Mouse (Mus musculus) intestine, embryonic 16.5 days (tissue): ENCODE data around the gene Bcar3. TPM values are rescaled to one million over a fixed set of nuclear protein-coding genes. Genes with fewer than 3 reads are reported as not detected.
A peak's percentile ranks its signal among the peaks of the same experiment; 100 is the strongest.

Experiments used
- ATAC-seq: fragments of 200-750 bp; cut with Nextera tagmentation; 2 replicates; pipeline ENCODE4 v1.8.0; 2017; ENCODE audit warnings: moderate TSS enrichment, moderate library complexity
- H3K27ac ChIP-seq: fragments of 300-500 bp; sonication (generic); 2 replicates; pipeline ENCODE4 v1.5.1; 2014; ENCODE audit warnings: mild to moderate bottlenecking, low read length
- H3K27me3 ChIP-seq: fragments of 300-500 bp; sonication (generic); replicated peaks from 2 replicates; pipeline ENCODE4 v1.6.1; 2014; ENCODE audit warnings: low read length, control low read depth, mixed read lengths; ENCODE audit not compliant: control insufficient read depth, insufficient read depth
- H3K36me3 ChIP-seq: fragments of 300-500 bp; sonication (generic); 2 replicates; pipeline ENCODE4 v1.6.1; 2014; ENCODE audit warnings: low read length, control low read depth; ENCODE audit not compliant: control insufficient read depth, insufficient read depth
- H3K4me1 ChIP-seq: fragments of 300-500 bp; sonication (generic); 2 replicates; pipeline ENCODE4 v1.6.1; 2014; ENCODE audit warnings: low read length, control low read depth, mixed read lengths; ENCODE audit not compliant: control insufficient read depth, insufficient read depth
- H3K4me2 ChIP-seq: fragments of 300-500 bp; sonication (generic); 2 replicates; pipeline ENCODE4 v1.6.1; 2014; ENCODE audit warnings: low read depth, low read length, control low read depth
- H3K4me3 ChIP-seq: fragments of 300-500 bp; sonication (generic); 2 replicates; pipeline ENCODE4 v1.5.1; 2014; ENCODE audit warnings: mild to moderate bottlenecking, low read length
- H3K9ac ChIP-seq: fragments of 300-500 bp; sonication (generic); 2 replicates; pipeline ENCODE4 v1.6.1; 2014; ENCODE audit warnings: low read depth, low read length
- H3K9me3 ChIP-seq: fragments of 300-500 bp; sonication (generic); 2 replicates; pipeline ENCODE4 v1.6.1; 2016; ENCODE audit warnings: low read length, control low read depth; ENCODE audit not compliant: control insufficient read depth
- WGBS: fragments of 180-500 bp; shearing (Covaris S2); extraction: QIAGEN DNeasy Blood & Tissue Kit; methylation state at CpG from one replicate; pipeline ENCODE4 v1.1.7; 2014; 5-methylcytosine and 5-hydroxymethylcytosine counted together
- polyA plus RNA-seq: library from polyadenylated mRNA; unstranded; fragments of >200 nt; fragmentation: Nextera tagmentation; extraction: Ambion mirVana; gene quantifications from 2 replicates; pipeline ENCODE4 v1.2.1, GENCODE M21; 2015

Gene Bcar3
- polyA plus RNA-seq, 1 experiment from 2014 or later = 23.7 TPM

DNA sequence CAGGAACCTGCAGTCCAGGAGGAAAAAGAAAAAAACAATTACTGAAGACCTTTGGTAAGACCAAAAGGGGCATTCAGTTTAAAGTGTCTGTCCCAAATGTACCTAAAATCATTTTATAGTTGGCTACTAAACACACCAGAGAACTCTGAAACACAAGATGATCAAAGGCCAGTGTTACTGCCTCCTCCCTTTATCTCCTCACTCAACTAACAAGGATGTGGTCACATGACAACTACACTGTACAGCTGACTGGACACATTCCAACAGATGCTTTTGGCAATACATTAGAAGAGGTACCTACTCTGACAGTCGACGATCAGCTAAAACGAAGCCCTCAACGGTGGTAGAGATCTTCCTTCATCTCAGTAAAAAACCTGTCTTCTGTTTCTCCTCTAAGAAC lies 247.0 kb downstream of the Bcar3 start:
- H3K9ac ChIP-seq = no peak overlapping the region
- H3K4me3 ChIP-seq = no peak overlapping the region
- 0 out of 2 replicates have a peak, but pooled peaks have one; percentile 31 for ATAC-seq
- 0 out of 2 replicates have a peak, but pooled peaks cover 2% of the 10 kb centered on the region for H3K36me3 ChIP-seq
- WGBS = 70% methylated on average over 4 of the region's 4 CpGs
- no peaks in the 10 kb centered on the region for H3K4me1 ChIP-seq
- H3K9me3 ChIP-seq = no peaks in the 10 kb centered on the region
- no peaks in the 10 kb centered on the region for H3K27me3 ChIP-seq
- no peak overlapping the region for H3K27ac ChIP-seq
- H3K4me2 ChIP-seq = no peak overlapping the region

DNA sequence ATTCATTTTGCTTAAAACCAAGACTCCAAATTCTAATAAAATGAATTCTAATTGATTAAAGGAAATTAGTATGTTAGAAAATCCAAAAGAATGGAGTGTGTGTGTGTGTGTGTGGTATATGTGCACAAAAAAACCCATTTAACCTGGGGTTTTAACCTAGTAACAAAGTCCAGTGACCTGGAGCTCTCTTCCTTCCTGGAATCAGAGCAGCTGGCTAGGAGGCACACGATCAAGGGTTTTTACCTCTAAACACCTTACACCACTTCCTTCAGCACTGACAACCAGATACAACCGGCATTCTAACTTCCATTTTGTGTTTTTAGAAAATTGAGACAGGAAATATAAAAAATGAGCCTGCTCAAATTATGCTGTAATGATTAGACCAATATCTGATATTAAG lies 251.4 kb downstream of the Bcar3 start:
- no peak overlapping the region for H3K27ac ChIP-seq
- H3K4me3 ChIP-seq = no peak overlapping the region
- no peak overlapping the region for H3K4me2 ChIP-seq
- no peak overlapping the region for H3K9ac ChIP-seq
- no peaks in the 10 kb centered on the region for H3K36me3 ChIP-seq
- H3K9me3 ChIP-seq = no peaks in the 10 kb centered on the region
- no peaks in the 10 kb centered on the region for H3K27me3 ChIP-seq
- WGBS = 79% methylated on average over 2 of the region's 2 CpGs
- H3K4me1 ChIP-seq = no peaks in the 10 kb centered on the region
- no peak for ATAC-seq

DNA sequence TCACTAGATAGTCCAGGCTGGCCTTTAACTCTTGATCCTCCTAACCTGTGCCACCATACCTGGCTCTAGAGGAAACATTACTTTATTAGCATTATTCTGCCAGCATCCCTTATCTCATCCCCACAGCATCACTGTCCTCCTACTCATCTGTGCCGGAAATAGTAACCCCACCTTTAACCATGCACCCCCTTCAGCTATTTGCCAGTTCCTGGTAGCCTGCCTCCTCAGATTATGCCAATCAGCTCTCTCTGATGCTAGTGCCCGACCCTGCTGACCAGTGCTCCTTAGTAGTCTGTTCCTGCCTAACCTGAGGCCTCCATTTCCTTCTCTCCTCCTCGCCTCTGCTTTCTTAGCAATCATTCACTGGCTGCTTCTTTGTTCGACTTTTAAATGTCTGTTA lies 253.5 kb downstream of the Bcar3 start:
- H3K27ac ChIP-seq = no peak overlapping the region
- H3K36me3 ChIP-seq = no peaks in the 10 kb centered on the region
- no peak overlapping the region for H3K4me3 ChIP-seq
- no peak for ATAC-seq
- no peaks in the 10 kb centered on the region for H3K9me3 ChIP-seq
- 78% methylated on average over 4 of the region's 4 CpGs for WGBS
- H3K9ac ChIP-seq = no peak overlapping the region
- no peak overlapping the region for H3K4me2 ChIP-seq
- H3K4me1 ChIP-seq = no peaks in the 10 kb centered on the region
- H3K27me3 ChIP-seq = no peaks in the 10 kb centered on the region

DNA sequence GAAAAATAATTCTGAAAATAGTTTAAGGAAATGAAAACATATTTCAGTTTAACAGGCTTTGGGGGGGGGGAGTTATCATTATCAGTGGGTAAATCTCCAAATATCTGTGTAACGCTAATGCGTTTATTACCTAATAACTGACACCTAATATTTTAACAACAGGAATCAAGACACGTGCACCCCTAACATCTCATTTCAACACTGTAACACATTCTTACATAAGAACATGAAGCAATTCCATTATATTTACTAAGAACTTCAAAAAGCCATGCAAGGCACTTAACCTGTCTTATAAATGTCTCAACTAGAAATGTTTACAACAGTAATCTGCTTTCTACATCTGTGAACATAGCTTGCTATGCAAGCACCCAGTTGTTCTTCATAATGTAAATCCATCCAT lies 257.2 kb downstream of the Bcar3 start:
- ATAC-seq = no peak
- no peaks in the 10 kb centered on the region for H3K4me1 ChIP-seq
- H3K36me3 ChIP-seq = no peaks in the 10 kb centered on the region
- no peaks in the 10 kb centered on the region for H3K27me3 ChIP-seq
- H3K27ac ChIP-seq = no peak overlapping the region
- H3K9me3 ChIP-seq = no peaks in the 10 kb centered on the region
- 92% methylated on average over 3 of the region's 3 CpGs for WGBS
- H3K4me3 ChIP-seq = no peak overlapping the region
- H3K4me2 ChIP-seq = no peak overlapping the region
- no peak overlapping the region for H3K9ac ChIP-seq

DNA sequence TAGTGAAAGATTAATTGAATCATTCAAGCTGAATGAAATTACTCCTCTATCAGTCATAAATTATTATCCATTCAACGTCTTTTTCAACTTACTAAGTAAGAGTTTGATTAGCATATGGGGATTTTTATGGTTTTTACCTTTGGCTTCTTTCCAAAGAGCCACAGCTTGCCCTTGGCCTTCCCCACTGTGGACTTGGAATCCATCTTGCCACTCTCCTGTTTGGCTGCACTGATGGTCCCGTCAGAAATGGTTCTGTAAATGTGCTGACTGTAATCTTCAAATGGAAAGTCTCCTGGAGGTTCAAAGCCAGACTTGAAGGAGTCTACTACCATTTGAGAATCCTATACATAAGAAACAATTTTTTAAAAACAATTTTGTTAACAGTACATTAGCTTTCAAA lies 263.8 kb downstream of the Bcar3 start:
- no peak for ATAC-seq
- no peak overlapping the region for H3K4me2 ChIP-seq
- no peak overlapping the region for H3K4me3 ChIP-seq
- no peaks in the 10 kb centered on the region for H3K27me3 ChIP-seq
- H3K27ac ChIP-seq = no peak overlapping the region
- H3K9ac ChIP-seq = no peak overlapping the region
- no peaks in the 10 kb centered on the region for H3K4me1 ChIP-seq
- 54% methylated on average over 2 of the region's 2 CpGs for WGBS
- H3K36me3 ChIP-seq = no peaks in the 10 kb centered on the region
- no peaks in the 10 kb centered on the region for H3K9me3 ChIP-seq

DNA sequence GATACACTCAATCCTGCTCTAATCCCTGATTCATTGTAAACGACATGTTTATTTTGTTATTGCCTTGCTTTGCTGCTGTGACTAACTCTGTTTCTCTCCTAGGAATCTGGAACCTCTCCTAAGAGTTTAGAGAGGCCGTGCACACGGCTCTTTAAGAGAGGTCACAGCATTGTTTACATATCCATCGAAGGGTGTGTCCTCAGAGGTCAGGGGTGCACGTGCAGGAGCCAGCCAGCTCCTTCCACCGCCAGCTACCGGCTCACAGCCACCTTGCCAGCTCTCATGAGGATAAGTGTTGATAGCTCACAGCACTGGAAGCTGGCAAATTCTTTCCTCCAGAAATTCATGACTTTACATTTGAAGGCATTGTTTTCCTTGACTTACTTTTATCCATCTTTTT lies 271.3 kb downstream of the Bcar3 start:
- Histone ChIP-seq H3K9me3 (no peaks in the 10 kb centered on the region), H3K9ac (no peak overlapping the region), H3K27ac (no peak overlapping the region), H3K27me3 (no peaks in the 10 kb centered on the region), H3K4me1 (no peaks in the 10 kb centered on the region), H3K4me3 (no peak overlapping the region), H3K36me3 (no peaks in the 10 kb centered on the region), H3K4me2 (no peak overlapping the region)
- WGBS = 17% methylated on average over 7 of the region's 7 CpGs
- peak; percentile 46; the same call in 1 of the 2 replicates for ATAC-seq

DNA sequence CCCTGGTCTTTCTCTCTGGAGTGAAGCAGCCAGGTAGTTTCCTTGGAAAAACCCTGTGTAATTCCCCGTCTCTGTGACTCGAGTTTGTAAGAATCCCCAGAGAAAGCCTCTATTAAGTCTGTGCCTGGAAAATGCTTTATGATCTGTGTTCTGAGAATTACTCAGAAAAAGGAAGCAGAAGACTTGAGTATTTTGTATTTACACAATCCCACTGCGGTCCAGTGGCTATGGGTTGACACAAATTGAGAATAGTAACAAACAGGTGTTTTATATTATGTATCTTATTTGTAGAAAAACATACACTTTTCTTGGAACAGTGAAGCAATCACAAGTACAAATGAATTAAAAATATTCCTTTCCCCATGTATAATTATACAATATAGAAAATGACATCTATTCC lies 272.2 kb downstream of the Bcar3 start:
- Histone ChIP-seq H3K9me3 (no peaks in the 10 kb centered on the region), H3K9ac (no peak overlapping the region), H3K27me3 (no peaks in the 10 kb centered on the region), H3K36me3 (no peaks in the 10 kb centered on the region), H3K27ac (no peak overlapping the region), H3K4me3 (no peak overlapping the region), H3K4me1 (no peaks in the 10 kb centered on the region), H3K4me2 (no peak overlapping the region)
- no peak for ATAC-seq
- WGBS = 55% methylated on average over 3 of the region's 3 CpGs

DNA sequence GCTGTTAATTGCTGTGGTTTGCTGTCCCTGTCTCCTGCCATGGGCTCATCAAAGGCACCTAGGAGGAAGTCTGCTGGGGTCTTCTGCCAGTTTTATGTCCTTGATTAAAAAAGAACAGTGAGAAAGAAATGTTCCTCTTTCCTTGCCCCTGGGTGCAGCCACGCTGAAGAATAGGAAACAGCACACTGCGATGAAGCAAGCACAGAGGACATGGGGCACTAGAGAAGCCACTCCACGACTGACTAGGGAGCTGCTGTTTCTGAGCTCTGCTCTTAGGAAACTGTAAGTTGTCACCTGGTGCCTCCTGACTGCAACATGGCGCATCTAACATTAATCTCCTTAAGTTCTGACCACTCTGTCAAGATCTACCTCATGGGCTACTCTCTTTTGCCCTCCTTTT lies 272.6 kb downstream of the Bcar3 start:
- ATAC-seq = no peak
- no peak overlapping the region for H3K9ac ChIP-seq
- no peaks in the 10 kb centered on the region for H3K4me1 ChIP-seq
- no peaks in the 10 kb centered on the region for H3K36me3 ChIP-seq
- 64% methylated on average over 4 of the region's 4 CpGs for WGBS
- H3K4me3 ChIP-seq = no peak overlapping the region
- no peak overlapping the region for H3K27ac ChIP-seq
- H3K4me2 ChIP-seq = no peak overlapping the region
- no peaks in the 10 kb centered on the region for H3K27me3 ChIP-seq
- no peaks in the 10 kb centered on the region for H3K9me3 ChIP-seq

DNA sequence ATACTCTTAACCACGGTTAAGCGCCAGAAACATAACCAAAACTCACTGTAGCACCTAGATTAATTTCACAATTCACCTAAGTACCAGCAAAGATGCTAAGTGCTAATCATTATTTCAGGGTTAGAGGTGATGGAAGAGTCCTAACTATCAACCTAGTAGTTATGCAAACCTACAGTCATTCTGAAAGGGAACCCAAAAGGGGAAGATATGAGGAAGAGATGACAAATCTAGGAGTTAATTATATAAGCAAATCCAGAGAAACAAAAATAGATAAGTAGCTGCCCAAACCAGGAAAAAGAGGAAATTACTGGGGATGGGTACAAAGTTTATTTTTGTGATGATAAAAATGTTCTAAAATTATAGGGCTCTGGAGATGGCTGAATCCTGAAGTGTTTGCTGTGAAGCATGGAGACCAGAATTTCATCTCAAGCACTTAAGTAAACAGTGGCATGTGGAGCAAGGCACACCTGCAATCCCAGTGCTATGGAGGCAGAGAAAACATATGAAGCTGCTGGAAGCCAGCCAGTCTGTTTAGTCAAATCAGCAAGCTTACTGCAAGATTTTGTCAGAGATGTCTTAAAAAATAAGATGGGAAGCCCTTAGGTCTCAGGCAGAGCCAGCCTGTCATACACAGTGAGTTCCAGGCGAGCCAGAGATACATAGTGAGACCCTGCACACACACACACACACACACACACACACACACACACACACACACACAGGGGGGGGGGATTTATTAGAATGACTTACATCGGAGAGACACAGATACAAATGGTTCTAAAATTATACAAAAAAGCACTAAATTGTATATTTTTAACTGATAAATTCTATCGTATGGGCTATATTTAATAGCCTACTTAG lies 279.7 kb downstream of the Bcar3 start:
- Histone ChIP-seq H3K9ac (no peak overlapping the region), H3K4me1 (peaks cover 3% of the 10 kb centered on the region; the same call in 1 of the 2 replicates), H3K27ac (no peak overlapping the region), H3K9me3 (no peaks in the 10 kb centered on the region), H3K27me3 (no peaks in the 10 kb centered on the region), H3K4me2 (no peak overlapping the region), H3K4me3 (no peak overlapping the region), H3K36me3 (peaks cover 3% of the 10 kb centered on the region; the same call in 1 of the 2 replicates)
- ATAC-seq = no peak
- 82% methylated on average over 5 of the region's 5 CpGs for WGBS
